Mouse (Mus musculus) cerebellum, adult 2 months (tissue): ENCODE data around the gene Fam173b. TPM values are rescaled to one million over a fixed set of nuclear protein-coding genes. Genes with fewer than 3 reads are reported as not detected.

Source experiments
- DNase-seq, 2 experiments: peaks; one replicate each; pipeline ENCODE4 v3.0.0; 2021
- H3K27ac ChIP-seq: fragments of 200-500 bp; 2 replicates; pipeline ENCODE4 v1.5.1; 2012; ENCODE audit warnings: low read length, control low read depth, inconsistent platforms; ENCODE audit not compliant: insufficient read depth
- H3K27me3 ChIP-seq: fragments of 200-500 bp; 2 replicates; pipeline ENCODE4 v1.6.1; 2012; ENCODE audit warnings: inconsistent platforms, mild to moderate bottlenecking, low read length, moderate library complexity; ENCODE audit not compliant: control insufficient read depth, insufficient read depth
- H3K4me1 ChIP-seq: fragments of 200-500 bp; 2 replicates; pipeline ENCODE4 v1.6.1; 2011; ENCODE audit warnings: low read length; ENCODE audit not compliant: control insufficient read depth, insufficient read depth
- H3K4me3 ChIP-seq: fragments of 200-500 bp; replicated peaks from 2 replicates; pipeline ENCODE3; 2011; ENCODE audit warnings: mild to moderate bottlenecking, low read depth, low read length, control low read depth; ENCODE audit not compliant: insufficient read depth
- CTCF ChIP-seq: fragments of 200-500 bp; IDR thresholded peaks from 2 replicates; pipeline ENCODE4 v1.5.1; 2011; ENCODE audit warnings: low read depth, mild to moderate bottlenecking, control low read depth, low read length, moderate library complexity, borderline replicate concordance; ENCODE audit not compliant: insufficient read depth
- POLR2A ChIP-seq: fragments of 200-500 bp; IDR thresholded peaks from 2 replicates; pipeline ENCODE4 v1.6.1; 2011; ENCODE audit warnings: low read length, control low read depth, borderline replicate concordance; ENCODE audit not compliant: insufficient read depth
- WGBS: fragments of 180-500 bp; shearing (Covaris S2); methylation state at CpG from one replicate; pipeline ENCODE4 v1.1.7; 2018; 5-methylcytosine and 5-hydroxymethylcytosine counted together
- polyA plus RNA-seq: library from polyadenylated mRNA; depleted of rRNA; stranded (reverse); fragments of >200 nt; gene quantifications from 2 replicates; pipeline ENCODE4 v1.2.3, GENCODE M21; 2012

Gene Fam173b
- polyA plus RNA-seq, 1 experiment: 15.2 TPM

- no peak for TF ChIP-seq CTCF
- TF ChIP-seq POLR2A: no peak
- Histone ChIP-seq H3K27me3 (no peaks in the 10 kb centered on the region), H3K27ac (no peak overlapping the region), H3K4me3 (no peak overlapping the region), H3K4me1 (no peaks in the 10 kb centered on the region)
- WGBS: 40% methylated on average over 8 of the region's 8 CpGs
- no peak for DNase-seq
Observed at GRCm38 (mm10) chr15:31588989-31589640, 12.5 kb upstream of the Fam173b start.

- no peak overlapping the region for H3K4me3 ChIP-seq
- no peak for DNase-seq
- H3K4me1 ChIP-seq: no peaks in the 10 kb centered on the region
- no peaks in the 10 kb centered on the region for H3K27me3 ChIP-seq
- 64% methylated on average over 5 of the region's 5 CpGs for WGBS
- TF ChIP-seq CTCF: no peak
- no peak for TF ChIP-seq POLR2A
- H3K27ac ChIP-seq: no peak overlapping the region
Observed at GRCm38 (mm10) chr15:31590176-31590575, 11.5 kb upstream of the Fam173b start.

GRCm38 (mm10) chr15:31592531-31592930, 9.1 kb upstream of the Fam173b start:
- no peak for DNase-seq
- Histone ChIP-seq H3K27me3 (no peaks in the 10 kb centered on the region), H3K4me1 (no peaks in the 10 kb centered on the region), H3K27ac (no peak overlapping the region), H3K4me3 (no peak overlapping the region)
- WGBS: 55% methylated on average over 8 of the region's 8 CpGs
- no peak for TF ChIP-seq CTCF

- Histone ChIP-seq H3K4me1 (no peaks in the 10 kb centered on the region; the same call in 1 of the 2 replicates), H3K27me3 (no peaks in the 10 kb centered on the region), H3K27ac (no peak overlapping the region), H3K4me3 (no peak overlapping the region)
- WGBS: 54% methylated on average over 14 of the region's 14 CpGs
- DNase-seq: no peak
- TF ChIP-seq CTCF: no peak
- no peak for TF ChIP-seq POLR2A
Observed at GRCm38 (mm10) chr15:31594260-31594659, 7.4 kb upstream of the Fam173b start.

GRCm38 (mm10) chr15:31595651-31596050, 6.0 kb upstream of the Fam173b start:
- no peak overlapping the region for H3K4me3 ChIP-seq
- no peak for DNase-seq
- H3K27me3 ChIP-seq: no peaks in the 10 kb centered on the region
- TF ChIP-seq POLR2A (no peak), CTCF (no peak)
- WGBS: 74% methylated on average over 7 of the region's 7 CpGs
- no peak overlapping the region for H3K27ac ChIP-seq
- H3K4me1 ChIP-seq: no peaks in the 10 kb centered on the region; the same call in 1 of the 2 replicates

- no peak for TF ChIP-seq POLR2A
- TF ChIP-seq CTCF: no peak
- H3K27ac ChIP-seq: no peak overlapping the region
- DNase-seq: no peak
- no peaks in the 10 kb centered on the region; the same call in none of the 2 replicates for H3K4me1 ChIP-seq
- H3K27me3 ChIP-seq: no peaks in the 10 kb centered on the region
- H3K4me3 ChIP-seq: no peak overlapping the region
- 33% methylated on average over 4 of the region's 4 CpGs for WGBS
Observed at GRCm38 (mm10) chr15:31599834-31600233, 1.8 kb upstream of the Fam173b start.

- no peak for DNase-seq
- Histone ChIP-seq H3K4me1 (no peaks in the 10 kb centered on the region; the same call in none of the 2 replicates), H3K27ac (peak overlapping the region; percentile 81), H3K27me3 (no peaks in the 10 kb centered on the region), H3K4me3 (peak overlapping the region; percentile 97)
- under 1% methylated on average over 33 of the region's 33 CpGs for WGBS
- no peak for TF ChIP-seq POLR2A
- no peak for TF ChIP-seq CTCF
Observed at GRCm38 (mm10) chr15:31601279-31601645, 390 bp upstream of the Fam173b start.

- Histone ChIP-seq H3K4me1 (peaks cover 3% of the 10 kb centered on the region), H3K27ac (no peak overlapping the region), H3K27me3 (no peaks in the 10 kb centered on the region), H3K4me3 (peak overlapping the region; percentile 97)
- TF ChIP-seq POLR2A (no peak), CTCF (peak; percentile 69; the same call in 1 of the 2 replicates)
- peak; percentile 66 to 74 for DNase-seq
- under 1% methylated on average over 15 of the region's 15 CpGs for WGBS
Observed at GRCm38 (mm10) chr15:31602426-31602825, 774 bp downstream of the Fam173b start.
